In genomic region chr3:102490393-102491123, GRCm38 (mm10) we compare ENCODE assay signal across 14 mouse cellular contexts. TPM values are rescaled to one million over a fixed set of nuclear protein-coding genes. Genes with fewer than 3 reads are reported as not detected.
DNase-seq lines count a peak whose midpoint lies in the region; ATAC-seq and TF ChIP-seq lines count a peak whose summit lies in the region.
"Had no signal": no experiment of that assay in that cellular context is flagged by ENCODE, and none has a peak within 500 bp of the region (broad histone marks: within the 10 kb centered on the region; RNA-seq: fewer than 3 reads in every experiment).

No protein-coding gene starts in this region.

- no peaks in the 10 kb centered on the region for H3K27me3 ChIP-seq in kidney, embryonic 15.5 days
- no peaks in the 10 kb centered on the region for H3K27me3 ChIP-seq in intestine, postnatal 0 days (replicated peaks; ENCODE audit: control insufficient read depth, insufficient read depth, low read length)
- H3K27me3 ChIP-seq in midbrain, embryonic 16.5 days (ENCODE audit: control insufficient read depth, insufficient read depth, low read depth, low read length) = no peaks in the 10 kb centered on the region
- H3K27me3 ChIP-seq: hindbrain, embryonic 15.5 days; lung, embryonic 15.5 days; stomach, embryonic 15.5 days had no signal

- H3K4me3 ChIP-seq in kidney, embryonic 15.5 days (replicated peaks) = no peak overlapping the region
- no peak overlapping the region for H3K4me3 ChIP-seq in intestine, postnatal 0 days (ENCODE audit: low read depth, low read length)
- no peak overlapping the region for H3K4me3 ChIP-seq in midbrain, embryonic 16.5 days (ENCODE audit: low read depth, low read length)
- H3K4me3 ChIP-seq: hindbrain, embryonic 15.5 days; lung, embryonic 15.5 days; stomach, embryonic 15.5 days had no signal

- H3K9me3 ChIP-seq in kidney, embryonic 15.5 days (replicated peaks) = no peaks in the 10 kb centered on the region
- H3K9me3 ChIP-seq in intestine, postnatal 0 days (ENCODE audit: control insufficient read depth) = no peaks in the 10 kb centered on the region
- no peaks in the 10 kb centered on the region for H3K9me3 ChIP-seq in midbrain, embryonic 16.5 days (replicated peaks; ENCODE audit: control insufficient read depth, low read length, poor library complexity, severe bottlenecking)
- H3K9me3 ChIP-seq: hindbrain, embryonic 15.5 days; lung, embryonic 15.5 days; stomach, embryonic 15.5 days had no signal

- WGBS in kidney, embryonic 15.5 days = 58% methylated on average over 14 of the region's 14 CpGs
- 42% methylated on average over 14 of the region's 14 CpGs for WGBS in intestine, postnatal 0 days
- WGBS in midbrain, embryonic 16.5 days = 78% methylated on average over 14 of the region's 14 CpGs

- no peak for TF ChIP-seq CTCF in intestine, postnatal 0 days (IDR thresholded peaks at IDR 0.05; ENCODE audit: low read depth)

- no peaks in the 10 kb centered on the region for H3K4me1 ChIP-seq in kidney, embryonic 15.5 days
- no peaks in the 10 kb centered on the region for H3K4me1 ChIP-seq in intestine, postnatal 0 days (replicated peaks; ENCODE audit: control insufficient read depth, insufficient read depth, low read length)
- no peaks in the 10 kb centered on the region for H3K4me1 ChIP-seq in midbrain, embryonic 16.5 days (ENCODE audit: control insufficient read depth, insufficient read depth, low read length)
- H3K4me1 ChIP-seq: hindbrain, embryonic 15.5 days; lung, embryonic 15.5 days had no signal

- no peak overlapping the region for H3K9ac ChIP-seq in kidney, embryonic 15.5 days
- no peak overlapping the region for H3K9ac ChIP-seq in intestine, postnatal 0 days (ENCODE audit: low read depth, low read length)
- H3K9ac ChIP-seq in midbrain, embryonic 16.5 days (ENCODE audit: low read depth, low read length) = no peak overlapping the region
- H3K9ac ChIP-seq: hindbrain, embryonic 15.5 days; lung, embryonic 15.5 days; stomach, embryonic 15.5 days had no signal

- DNase-seq in kidney, adult 11 months = peak; percentile 46
- DNase-seq in adipocyte (ENCODE audit: low spot score) = peak; percentile 50
- DNase-seq in layer of hippocampus, postnatal 36 days = peak; percentile 30 to 48
- DNase-seq in retina, postnatal 1 day = no peak
- DNase-seq: adrenal gland, postnatal 10 days; cerebellum, adult 2 months; right cerebral cortex, adult 18-20 months had no signal

- H3K4me2 ChIP-seq in kidney, embryonic 15.5 days = no peak overlapping the region
- peak overlapping the region; percentile 37; the same call in 1 of the 2 replicates for H3K4me2 ChIP-seq in intestine, postnatal 0 days (replicated peaks; ENCODE audit: low read depth)
- H3K4me2 ChIP-seq in midbrain, embryonic 16.5 days (ENCODE audit: low read length) = no peak overlapping the region
- H3K4me2 ChIP-seq: hindbrain, embryonic 15.5 days; lung, embryonic 15.5 days; stomach, embryonic 15.5 days had no signal

- H3K27ac ChIP-seq in kidney, embryonic 15.5 days = no peak overlapping the region
- H3K27ac ChIP-seq in intestine, postnatal 0 days (ENCODE audit: low read depth, low read length) = no peak overlapping the region
- no peak overlapping the region for H3K27ac ChIP-seq in midbrain, embryonic 16.5 days (ENCODE audit: low read length)
- H3K27ac ChIP-seq: hindbrain, embryonic 15.5 days; lung, embryonic 15.5 days; stomach, embryonic 15.5 days had no signal

- ATAC-seq in kidney, embryonic 15.5 days (replicated peaks; ENCODE audit: low FRiP score) = no peak
- ATAC-seq in intestine, postnatal 0 days = no peak
- no peak for ATAC-seq in midbrain, embryonic 16.5 days

- no peaks in the 10 kb centered on the region for H3K36me3 ChIP-seq in kidney, embryonic 15.5 days
- no peaks in the 10 kb centered on the region for H3K36me3 ChIP-seq in intestine, postnatal 0 days (ENCODE audit: control insufficient read depth, insufficient read depth)
- no peaks in the 10 kb centered on the region for H3K36me3 ChIP-seq in midbrain, embryonic 16.5 days (ENCODE audit: control insufficient read depth, insufficient read depth, low read length)
- H3K36me3 ChIP-seq: hindbrain, embryonic 15.5 days; lung, embryonic 15.5 days; stomach, embryonic 15.5 days had no signal

RNA-seq across cellular contexts. Expression of gene Ngf, which starts 20.8 kb away (rescaled TPM):
- 2.3 and 4.2 TPM in 2 replicates for polyA plus RNA-seq in kidney, embryonic 15.5 days (2015; fragmentation: Nextera tagmentation; extraction: Ambion mirVana)
- 1.7 and 2.2 TPM in 2 replicates for polyA plus RNA-seq in intestine, postnatal 0 days (2015; fragmentation: Nextera tagmentation; extraction: Ambion mirVana)
- 10 to 100 TPM; 12.0 to 12.3 TPM for total RNA-seq in layer of hippocampus, postnatal 36 days (2021)
- polyA plus RNA-seq in midbrain, embryonic 16.5 days (2015; fragmentation: Nextera tagmentation; extraction: Ambion mirVana) = 0.39 and 0.60 TPM in 2 replicates
- total RNA-seq: granulocyte monocyte progenitor cell, adult 5-6 weeks had no signal
